Mouse (Mus musculus): ENCODE data around the gene Catsper4. TPM values are rescaled to one million over a fixed set of nuclear protein-coding genes. Genes with fewer than 3 reads are reported as not detected.
A peak's percentile ranks its signal among the peaks of the same experiment; 100 is the strongest.

The Catsper4 gene
- polyA plus RNA-seq, 1 experiment = not detected

DNA sequence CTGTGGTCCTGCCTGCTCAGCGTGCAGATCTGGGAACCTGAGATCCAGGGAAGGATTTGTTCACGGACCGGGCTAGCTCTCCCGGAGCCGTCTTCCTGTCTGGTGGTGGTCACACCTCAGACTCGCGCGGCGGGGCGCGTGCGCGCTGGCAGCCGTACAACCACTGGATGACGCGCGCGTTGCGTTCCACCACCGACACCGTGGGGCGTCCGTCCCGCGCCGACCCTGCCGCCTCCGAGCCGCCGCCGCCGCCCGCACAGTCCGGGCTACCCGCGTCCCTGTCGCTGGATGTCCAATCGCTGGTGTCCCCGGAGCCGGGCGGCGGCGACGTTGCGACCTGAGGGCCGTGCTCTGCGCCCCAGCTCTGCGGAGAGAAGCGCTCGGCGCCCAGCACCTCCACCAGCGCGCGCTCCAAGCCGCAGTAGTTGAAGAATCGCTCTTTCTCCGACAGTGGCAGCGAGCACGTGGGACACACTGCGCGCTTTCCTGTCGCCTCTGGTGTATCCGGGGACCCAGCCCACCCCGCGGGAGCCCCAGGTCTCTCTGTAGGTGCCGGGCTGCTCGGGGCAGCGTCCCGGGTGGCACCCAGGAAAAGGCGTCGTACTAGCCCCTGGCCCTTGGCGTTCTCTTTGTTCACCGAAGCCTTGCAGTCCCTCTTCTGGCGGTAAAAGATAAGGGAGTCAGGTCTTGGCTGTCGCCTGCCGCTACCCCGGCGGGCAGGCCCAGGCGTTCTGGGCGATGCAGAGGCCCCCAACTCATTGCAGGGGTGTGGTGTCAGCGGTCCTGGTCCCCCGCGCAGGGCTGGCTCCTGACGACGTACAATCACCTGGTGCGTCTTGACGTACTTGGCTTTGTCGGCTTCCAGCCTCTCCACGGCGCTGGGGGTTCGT is 24.3 kb upstream of the Catsper4 start:
- no peak for TF ChIP-seq POLR2A (IDR thresholded peaks at IDR 0.05; ENCODE audit: extremely low read depth, insufficient read depth, low read length)
- no peak for TF ChIP-seq CTCF (IDR thresholded peaks at IDR 0.05; ENCODE audit: extremely low read depth, insufficient read depth, low read length)
- Histone ChIP-seq H3K4me3 (ENCODE audit: insufficient read depth, low read length) (peak overlapping the region; percentile 33), H3K4me1 (ENCODE audit: control insufficient read depth, insufficient read depth, low read length) (no peaks in the 10 kb centered on the region), H3K27ac (ENCODE audit: insufficient read depth, low read length) (no peak overlapping the region)

DNA sequence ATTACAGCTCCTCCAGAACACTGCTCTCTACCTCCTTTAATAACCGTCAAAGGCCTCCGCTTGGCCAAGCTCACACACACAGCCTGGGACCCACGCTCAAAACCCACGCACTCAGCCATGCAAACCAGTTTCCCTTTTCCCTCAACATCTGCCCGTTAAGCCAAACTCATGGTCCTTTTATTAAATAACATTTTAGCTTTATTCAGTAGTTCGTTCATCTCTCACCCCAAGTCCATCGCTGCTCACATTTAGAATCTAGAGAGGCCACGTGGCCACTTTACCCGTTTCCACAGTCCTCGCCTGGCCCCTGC is 23.7 kb upstream of the Catsper4 start:
- Histone ChIP-seq H3K27ac (ENCODE audit: insufficient read depth, low read length) (no peak overlapping the region), H3K4me1 (ENCODE audit: control insufficient read depth, insufficient read depth, low read length) (no peaks in the 10 kb centered on the region), H3K4me3 (ENCODE audit: insufficient read depth, low read length) (peak overlapping the region; percentile 33)
- TF ChIP-seq POLR2A (IDR thresholded peaks at IDR 0.05; ENCODE audit: extremely low read depth, insufficient read depth, low read length) = no peak
- TF ChIP-seq CTCF (IDR thresholded peaks at IDR 0.05; ENCODE audit: extremely low read depth, insufficient read depth, low read length) = no peak

DNA sequence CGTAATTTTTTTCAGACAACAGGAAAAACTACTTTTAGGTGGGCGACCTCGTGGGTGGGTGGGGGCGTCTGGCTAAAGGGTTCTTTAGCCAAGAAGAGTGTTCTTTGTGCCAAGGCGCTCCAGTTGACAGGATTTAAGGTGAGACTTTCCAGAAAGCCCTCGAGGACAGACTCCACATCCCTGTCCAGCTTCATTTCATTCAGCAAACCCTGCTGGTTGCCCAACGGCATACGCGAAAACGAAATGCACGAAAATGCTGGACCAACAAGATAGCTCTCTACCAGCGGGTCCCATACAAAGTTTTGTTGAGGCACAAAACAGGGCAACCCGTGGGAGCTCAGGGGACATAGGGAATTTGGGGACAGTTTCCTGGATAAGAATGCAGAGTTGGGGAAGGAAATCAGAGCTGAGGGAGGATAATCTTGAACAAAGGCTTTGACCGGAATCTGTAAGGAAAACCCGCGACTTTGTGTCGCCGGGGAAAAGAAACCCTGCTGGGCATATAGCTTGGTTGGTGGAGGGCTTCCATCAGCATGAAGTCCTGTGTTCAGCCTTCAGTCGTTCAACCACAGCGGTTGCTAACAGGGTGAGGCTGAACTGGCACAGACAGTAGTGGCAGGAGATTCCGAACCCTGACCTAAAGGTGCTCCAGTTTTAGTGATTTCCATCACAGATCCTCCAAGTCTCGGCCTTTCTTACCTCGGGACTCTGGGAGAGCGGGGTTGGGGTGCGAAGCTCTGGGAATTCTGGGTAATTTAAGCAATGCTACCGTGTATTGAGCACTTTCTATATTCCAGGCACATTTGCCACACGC is 23.1 kb upstream of the Catsper4 start:
- Histone ChIP-seq H3K4me1 (ENCODE audit: control insufficient read depth, insufficient read depth, low read length) (no peaks in the 10 kb centered on the region), H3K4me3 (ENCODE audit: insufficient read depth, low read length) (peak overlapping the region; percentile 33), H3K27ac (ENCODE audit: insufficient read depth, low read length) (no peak overlapping the region)
- no peak for TF ChIP-seq CTCF (IDR thresholded peaks at IDR 0.05; ENCODE audit: extremely low read depth, insufficient read depth, low read length)
- no peak for TF ChIP-seq POLR2A (IDR thresholded peaks at IDR 0.05; ENCODE audit: extremely low read depth, insufficient read depth, low read length)

DNA sequence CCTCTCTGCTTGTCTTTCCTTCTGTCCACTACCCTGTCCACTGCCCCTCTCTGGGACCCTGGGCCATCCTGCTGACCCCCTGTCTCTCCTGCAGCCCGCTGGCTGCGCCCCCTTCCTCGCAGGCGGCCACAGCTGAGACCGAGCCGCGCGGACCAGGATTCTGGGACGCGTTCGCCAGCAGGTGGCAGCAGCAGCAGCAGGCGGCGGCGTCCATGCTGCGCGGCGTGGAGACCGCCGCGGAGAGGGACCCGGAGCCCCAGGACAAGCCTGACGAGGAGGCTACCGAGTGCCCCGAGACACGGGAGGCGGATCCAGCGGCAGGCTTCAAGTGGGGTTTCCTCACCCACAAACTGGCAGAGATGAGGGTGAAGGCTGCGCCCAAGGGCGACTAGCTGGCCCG is 22.5 kb upstream of the Catsper4 start:
- Histone ChIP-seq H3K4me3 (ENCODE audit: insufficient read depth, low read length) (peak overlapping the region; percentile 27), H3K4me1 (ENCODE audit: control insufficient read depth, insufficient read depth, low read length) (0 out of 2 replicates have a peak, but pooled peaks cover under 1% of the 10 kb centered on the region), H3K27ac (ENCODE audit: insufficient read depth, low read length) (no peak overlapping the region)
- no peak for TF ChIP-seq POLR2A (IDR thresholded peaks at IDR 0.05; ENCODE audit: extremely low read depth, insufficient read depth, low read length)
- TF ChIP-seq CTCF (IDR thresholded peaks at IDR 0.05; ENCODE audit: extremely low read depth, insufficient read depth, low read length) = no peak; the same call in 1 of the 2 replicates

DNA sequence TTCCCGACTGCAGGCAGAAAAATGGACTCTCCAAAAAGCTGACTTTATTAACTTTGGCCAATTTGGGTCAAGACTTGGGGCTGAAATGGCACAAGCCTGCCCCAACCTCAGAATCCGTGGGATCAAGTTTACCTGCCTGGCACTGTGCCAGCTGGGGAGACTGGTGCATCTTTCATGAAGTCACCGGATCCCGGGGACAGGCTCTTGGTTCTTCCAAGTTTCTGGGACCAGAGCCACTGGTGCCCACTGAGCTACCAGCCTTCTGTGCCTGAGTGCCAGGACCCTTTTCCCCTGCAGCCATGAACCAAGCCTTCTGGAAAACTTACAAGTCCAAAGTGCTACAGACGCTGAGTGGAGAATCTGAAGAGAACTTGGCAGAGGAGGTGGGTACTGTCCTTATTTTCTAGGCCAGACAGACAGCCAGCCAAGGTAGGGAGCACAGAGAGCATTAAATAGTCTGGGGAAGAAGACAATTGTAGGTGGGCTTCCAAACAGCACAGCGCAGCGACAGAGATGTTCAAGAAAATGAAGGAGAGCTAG is 19.6 kb upstream of the Catsper4 start, which contains the start of gene Gm30191:
TSS of gene Gm30191 (plus strand) at position 217 of the 540 bp plus-strand sequence.
- Histone ChIP-seq H3K27ac (ENCODE audit: insufficient read depth, low read length) (no peak within 1 kb of the TSS), H3K4me1 (ENCODE audit: control insufficient read depth, insufficient read depth, low read length) (0 out of 2 replicates have a peak, but pooled peaks cover 1% of the 10 kb centered on the region), H3K4me3 (ENCODE audit: insufficient read depth, low read length) (peak within 1 kb of the TSS; percentile 68; the same call in 1 of the 2 replicates)
- TF ChIP-seq CTCF (IDR thresholded peaks at IDR 0.05; ENCODE audit: extremely low read depth, insufficient read depth, low read length) (no peak), POLR2A (IDR thresholded peaks at IDR 0.05; ENCODE audit: extremely low read depth, insufficient read depth, low read length) (no peak)

DNA sequence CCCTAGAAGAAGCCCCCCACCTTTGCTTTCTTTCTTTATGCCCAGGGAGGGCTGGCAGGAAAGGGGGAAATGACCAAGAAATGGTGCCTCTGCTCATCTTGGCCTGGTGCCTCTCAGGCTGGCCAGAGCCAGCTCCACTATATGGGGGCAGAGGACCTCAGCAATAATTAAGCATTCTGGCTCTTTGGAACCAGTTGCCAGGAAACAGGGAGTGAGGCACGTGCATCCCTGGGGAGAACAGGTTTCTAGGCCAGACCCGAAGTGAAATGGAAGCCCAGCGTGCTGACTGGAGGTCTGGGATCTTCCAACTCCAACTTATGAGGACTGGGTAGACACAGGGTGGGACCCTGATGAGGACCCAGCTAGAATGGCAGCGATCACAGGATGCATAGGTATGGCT is 19.1 kb upstream of the Catsper4 start:
- no peak overlapping the region for H3K27ac ChIP-seq (ENCODE audit: insufficient read depth, low read length)
- H3K4me1 ChIP-seq (ENCODE audit: control insufficient read depth, insufficient read depth, low read length) = 0 out of 2 replicates have a peak, but pooled peaks cover 1% of the 10 kb centered on the region
- no peak for TF ChIP-seq CTCF (IDR thresholded peaks at IDR 0.05; ENCODE audit: extremely low read depth, insufficient read depth, low read length)
- TF ChIP-seq POLR2A (IDR thresholded peaks at IDR 0.05; ENCODE audit: extremely low read depth, insufficient read depth, low read length) = no peak
- no peak overlapping the region for H3K4me3 ChIP-seq (ENCODE audit: insufficient read depth, low read length)

DNA sequence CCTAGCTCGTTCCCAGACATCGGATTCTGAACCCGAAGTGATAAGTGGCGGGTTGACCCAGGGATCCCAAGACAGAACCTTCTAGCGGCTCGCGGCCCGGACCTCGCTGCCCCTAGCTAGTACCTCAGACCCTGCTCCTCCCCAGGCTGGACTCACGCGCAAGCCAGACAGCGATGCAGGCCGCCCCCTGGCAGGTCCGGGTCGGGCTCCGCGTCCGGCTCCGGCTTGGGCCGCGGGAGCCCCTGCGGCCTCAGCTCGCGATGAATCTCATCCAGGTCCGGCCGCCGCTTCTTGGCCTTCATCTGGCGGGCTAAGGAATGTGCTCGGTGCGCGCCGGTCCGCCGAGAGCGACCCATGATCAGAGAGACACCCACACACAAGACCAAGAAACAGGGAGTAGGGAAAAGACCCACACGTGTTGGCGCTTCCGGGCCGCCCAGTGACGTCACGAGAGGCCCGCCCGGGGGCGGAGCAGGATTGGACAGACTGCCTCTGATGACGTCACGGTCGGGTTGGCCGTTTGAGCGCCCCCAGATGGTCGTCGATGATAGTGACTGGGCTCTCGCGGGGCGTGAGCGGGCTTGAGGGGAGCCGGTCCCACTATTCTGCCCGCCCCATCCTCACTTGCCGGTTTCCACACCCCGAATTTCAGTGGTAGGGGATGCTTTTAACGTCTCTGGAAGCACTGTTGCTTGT is 18.1 kb upstream of the Catsper4 start, which contains the start of gene Zfp593:
TSS of gene Zfp593 (minus strand) at position 445 of the 696 bp plus-strand sequence.
- 0 out of 2 replicates have a peak, but pooled peaks cover 1% of the 10 kb centered on the region for H3K4me1 ChIP-seq (ENCODE audit: control insufficient read depth, insufficient read depth, low read length)
- TF ChIP-seq POLR2A (IDR thresholded peaks at IDR 0.05; ENCODE audit: extremely low read depth, insufficient read depth, low read length) (peak; percentile 47; the same call in 1 of the 2 replicates), CTCF (IDR thresholded peaks at IDR 0.05; ENCODE audit: extremely low read depth, insufficient read depth, low read length) (peak; percentile 69)
- H3K4me3 ChIP-seq (ENCODE audit: insufficient read depth, low read length) = peak within 1 kb of the TSS; percentile 68
- no peak within 1 kb of the TSS for H3K27ac ChIP-seq (ENCODE audit: insufficient read depth, low read length)

DNA sequence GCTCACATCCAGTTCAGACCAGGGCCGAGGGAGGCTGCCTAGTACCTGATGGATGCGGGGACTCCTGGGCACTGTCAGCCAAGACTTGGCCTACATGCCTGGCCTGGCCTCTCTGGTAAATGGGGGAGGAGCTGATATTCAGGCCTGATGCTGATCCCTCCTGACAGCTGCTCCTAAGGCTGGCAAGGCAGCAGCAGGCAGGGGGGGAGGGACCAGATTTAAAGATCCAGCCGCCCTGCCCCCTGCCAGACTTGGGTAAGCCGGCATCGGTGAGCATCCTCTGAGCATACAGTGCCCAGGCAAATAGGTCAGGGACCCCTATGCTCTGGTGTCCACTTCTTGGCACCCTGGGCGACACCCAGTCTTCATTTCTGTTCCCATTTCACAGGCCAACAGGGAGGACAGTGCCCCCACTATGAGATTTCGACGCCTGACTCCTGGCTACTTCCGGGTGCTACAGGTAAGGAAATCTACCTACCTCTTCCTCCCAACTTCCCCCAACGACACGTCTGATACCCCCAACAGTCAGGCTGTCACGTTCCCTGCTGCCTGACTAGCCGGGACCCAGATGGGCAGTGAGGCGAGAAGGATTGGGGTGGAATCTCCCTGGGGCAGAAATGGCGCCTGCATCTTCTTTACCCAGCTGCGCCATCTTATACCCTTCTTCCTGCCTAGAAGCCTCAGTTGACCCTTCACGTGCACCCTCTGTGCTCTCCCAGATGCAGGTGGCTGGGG is 16.5 kb upstream of the Catsper4 start, which contains the start of gene E130218I03Rik:
TSS of gene E130218I03Rik (plus strand) at position 147 of the 735 bp plus-strand sequence.
- Histone ChIP-seq H3K4me3 (ENCODE audit: insufficient read depth, low read length) (peak within 1 kb of the TSS; percentile 68; the same call in 1 of the 2 replicates), H3K4me1 (ENCODE audit: control insufficient read depth, insufficient read depth, low read length) (peaks cover 4% of the 10 kb centered on the region; the same call in 1 of the 2 replicates), H3K27ac (ENCODE audit: insufficient read depth, low read length) (no peak within 1 kb of the TSS)
- TF ChIP-seq POLR2A (IDR thresholded peaks at IDR 0.05; ENCODE audit: extremely low read depth, insufficient read depth, low read length) (no peak), CTCF (IDR thresholded peaks at IDR 0.05; ENCODE audit: extremely low read depth, insufficient read depth, low read length) (no peak)

Data from cortical plate, adult 2 months (tissue).